Mouse (Mus musculus) testis, adult 2 months (tissue): ENCODE measurements at regions not wholly inside any gene's neighbourhood (a gene's known extent, or its start where the extent isn't known, plus 50 kb on each side); places are given as distances from the start of the nearest gene placed in this dataset.

Source experiments
- H3K27ac ChIP-seq: fragments of 200-500 bp; 2 replicates; pipeline ENCODE4 v1.5.1; 2012; ENCODE audit warnings: low read depth, low read length; ENCODE audit not compliant: control insufficient read depth, insufficient read depth
- H3K27me3 ChIP-seq: fragments of 200-500 bp; 2 replicates; pipeline ENCODE4 v1.6.1; 2012; ENCODE audit warnings: mild to moderate bottlenecking, low read length, moderate library complexity; ENCODE audit not compliant: control insufficient read depth, insufficient read depth
- H3K36me3 ChIP-seq: fragments of 200-500 bp; 2 replicates; pipeline ENCODE4 v1.6.1; 2012; ENCODE audit warnings: mild to moderate bottlenecking, low read length; ENCODE audit not compliant: control insufficient read depth, insufficient read depth
- H3K4me1 ChIP-seq: fragments of 200-500 bp; 2 replicates; pipeline ENCODE4 v1.6.1; 2012; ENCODE audit warnings: low read length; ENCODE audit not compliant: control insufficient read depth, insufficient read depth
- H3K4me3 ChIP-seq: fragments of 200-500 bp; 2 replicates; pipeline ENCODE4 v1.5.1; 2012; ENCODE audit warnings: low read depth, mild to moderate bottlenecking, low read length, moderate library complexity, mixed read lengths; ENCODE audit not compliant: control insufficient read depth
- CTCF ChIP-seq: fragments of 200-500 bp; IDR thresholded peaks from 2 replicates; pipeline ENCODE4 v1.5.1; 2012; ENCODE audit warnings: low read depth, mild to moderate bottlenecking, inconsistent platforms, low read length, moderate library complexity; ENCODE audit not compliant: control insufficient read depth, insufficient read depth, insufficient replicate concordance
- POLR2A ChIP-seq: fragments of 200-500 bp; IDR thresholded peaks from 2 replicates; pipeline ENCODE4 v1.6.1; 2012; ENCODE audit warnings: low read depth, mild to moderate bottlenecking, inconsistent platforms, low read length, moderate library complexity; ENCODE audit not compliant: control insufficient read depth

DNA sequence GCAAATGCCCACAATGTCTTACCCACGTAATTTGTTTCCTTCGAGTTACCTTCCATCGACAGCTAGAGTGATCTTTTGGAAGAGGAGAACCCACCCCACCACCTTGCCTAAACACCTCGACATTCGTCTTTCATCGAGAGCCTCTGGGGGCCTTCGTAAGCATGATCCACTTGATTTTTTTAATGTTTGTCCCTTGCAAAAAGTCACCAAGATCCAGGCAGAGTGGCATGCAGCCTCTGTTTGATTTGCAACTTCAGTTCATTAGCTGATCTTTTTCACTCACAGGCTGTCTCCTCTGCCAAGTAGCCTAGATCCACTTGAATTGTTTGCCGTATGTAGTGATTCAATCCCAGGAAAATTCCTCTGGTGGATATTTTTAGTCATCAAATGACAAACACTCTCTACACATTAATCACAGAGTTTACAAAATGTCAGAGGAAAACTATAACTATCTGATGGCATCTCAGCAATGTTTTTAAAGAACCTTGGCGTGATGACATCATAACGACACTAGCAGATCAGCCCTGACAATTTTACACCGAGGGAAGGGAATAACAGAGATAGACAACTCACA is 54.8 kb upstream of the Tsc22d1 start:
- no peaks in the 10 kb centered on the region for H3K36me3 ChIP-seq
- no peak overlapping the region for H3K4me3 ChIP-seq
- H3K27ac ChIP-seq: no peak overlapping the region
- no peaks in the 10 kb centered on the region for H3K27me3 ChIP-seq
- no peak for TF ChIP-seq POLR2A
- H3K4me1 ChIP-seq: no peaks in the 10 kb centered on the region

- TF ChIP-seq POLR2A (no peak), CTCF (no peak)
- no peak overlapping the region for H3K27ac ChIP-seq
- H3K27me3 ChIP-seq: no peaks in the 10 kb centered on the region
- peaks cover 4% of the 10 kb centered on the region for H3K4me1 ChIP-seq
- H3K4me3 ChIP-seq: no peak overlapping the region
- H3K36me3 ChIP-seq: no peaks in the 10 kb centered on the region
These were observed 50.7 kb upstream of the Tsc22d1 start for GRCm38 (mm10) chr14:76364034-76364433.
